Mouse (Mus musculus) ES-E14 (cell line): Measurements from ENCODE around the gene Bad.

ENCODE experiments used
- HCFC1 ChIP-seq: IDR thresholded peaks from 2 replicates; pipeline ENCODE4 v1.6.1; 2012; ENCODE audit warnings: low read length, inconsistent platforms, borderline replicate concordance; ENCODE audit not compliant: insufficient read depth
- ZC3H11A ChIP-seq: IDR thresholded peaks from 2 replicates; pipeline ENCODE4 v1.6.1; 2012; ENCODE audit warnings: low read depth, mild to moderate bottlenecking, inconsistent platforms, low read length, borderline replicate concordance

GRCm38 (mm10) chr19:6994489-6994888, 52.8 kb downstream of the Bad start:
- TF ChIP-seq HCFC1 = no peak
- TF ChIP-seq ZC3H11A = no peak
